In the genomic region with DNA sequence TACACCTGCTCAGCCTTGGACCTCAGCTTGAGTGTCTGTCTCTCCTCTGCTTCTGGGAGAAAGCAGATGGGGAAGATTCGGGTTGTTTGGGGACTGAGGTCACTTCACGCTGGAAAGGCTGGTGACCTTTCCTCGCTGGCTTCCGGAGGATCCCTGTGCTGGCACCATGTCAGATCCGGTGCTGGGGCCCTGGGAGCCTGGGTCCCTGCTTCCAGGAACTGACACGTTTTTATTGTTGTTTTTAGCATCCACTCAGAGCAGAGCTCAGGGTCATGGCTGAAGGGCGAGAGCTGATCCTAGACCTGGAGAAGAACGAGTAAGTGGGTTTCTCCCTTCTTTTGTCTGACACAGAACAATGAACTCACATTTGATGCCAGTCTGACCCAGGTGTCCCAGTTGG, we compare ENCODE assay signal across 8 mouse cellular contexts. TPM values are rescaled to one million over a fixed set of nuclear protein-coding genes. Genes with fewer than 3 reads are reported as not detected.
DNase-seq lines count a peak whose midpoint lies in the region; ATAC-seq and TF ChIP-seq lines count a peak whose summit lies in the region.

No protein-coding gene starts in this region.

- peaks cover 83% of the 10 kb centered on the region for H3K4me1 ChIP-seq in lung, embryonic 15.5 days
- H3K4me1 ChIP-seq in forebrain, postnatal 0 days (ENCODE audit: insufficient read depth): peaks cover 3% of the 10 kb centered on the region; the same call in 1 of the 2 replicates
- peaks cover 19% of the 10 kb centered on the region for H3K4me1 ChIP-seq in midbrain, embryonic 15.5 days

- peak overlapping the region; percentile 94 for H3K27ac ChIP-seq in lung, embryonic 15.5 days
- H3K27ac ChIP-seq in forebrain, postnatal 0 days (ENCODE audit: low read depth, low read length): peak overlapping the region; percentile 4; the same call in 1 of the 2 replicates
- peak overlapping the region; percentile 35 for H3K27ac ChIP-seq in midbrain, embryonic 15.5 days

- WGBS in lung, embryonic 15.5 days: 32% methylated on average over 8 of the region's 8 CpGs
- 61% methylated on average over 8 of the region's 8 CpGs for WGBS in forebrain, postnatal 0 days
- WGBS in midbrain, embryonic 15.5 days: 67% methylated on average over 8 of the region's 8 CpGs

- peaks cover 10% of the 10 kb centered on the region; the same call in 1 of the 2 replicates for H3K36me3 ChIP-seq in lung, embryonic 15.5 days
- peaks cover 19% of the 10 kb centered on the region; the same call in 1 of the 2 replicates for H3K36me3 ChIP-seq in forebrain, postnatal 0 days (ENCODE audit: insufficient read depth)
- H3K36me3 ChIP-seq in midbrain, embryonic 15.5 days (replicated peaks): 0 out of 2 replicates have a peak, but pooled peaks cover 3% of the 10 kb centered on the region

- no peak for TF ChIP-seq CTCF in forebrain, postnatal 0 days (IDR thresholded peaks at IDR 0.05; ENCODE audit: low read depth)

- DNase-seq in lung, adult 18-20 months: no peak
- DNase-seq in forebrain, postnatal 0 days: no peak
- peak; percentile 42 to 49 for DNase-seq in kidney, adult 8-10 months
- DNase-seq in left cerebral cortex, adult 9 months (ENCODE audit: low spot score in 2 of 2): no peak
- DNase-seq in Muller cell, postnatal 12 days (ENCODE audit: inconsistent ontology term): no peak
- no peak for DNase-seq in cerebellum, adult 9-10 months

- H3K4me3 ChIP-seq in lung, embryonic 15.5 days: no peak overlapping the region
- H3K4me3 ChIP-seq in forebrain, postnatal 0 days (ENCODE audit: low read depth, low read length): no peak overlapping the region
- H3K4me3 ChIP-seq in midbrain, embryonic 15.5 days: no peak overlapping the region

- peak overlapping the region; percentile 26; the same call in 1 of the 2 replicates for H3K4me2 ChIP-seq in lung, embryonic 15.5 days
- H3K4me2 ChIP-seq in forebrain, postnatal 0 days (ENCODE audit: low read depth): no peak overlapping the region
- no peak overlapping the region for H3K4me2 ChIP-seq in midbrain, embryonic 15.5 days

- ATAC-seq in lung, embryonic 15.5 days (ENCODE audit: borderline replicate concordance, extremely low read depth, low FRiP score, low TSS enrichment): no peak
- ATAC-seq in forebrain, postnatal 0 days: no peak
- ATAC-seq in midbrain, embryonic 15.5 days (replicated peaks): peak; percentile 19; the same call in 1 of the 2 replicates

- H3K9me3 ChIP-seq in lung, embryonic 15.5 days: no peaks in the 10 kb centered on the region
- no peaks in the 10 kb centered on the region for H3K9me3 ChIP-seq in forebrain, postnatal 0 days (ENCODE audit: low read length)
- H3K9me3 ChIP-seq in midbrain, embryonic 15.5 days: no peaks in the 10 kb centered on the region

- H3K27me3 ChIP-seq in lung, embryonic 15.5 days: no peaks in the 10 kb centered on the region
- H3K27me3 ChIP-seq in forebrain, postnatal 0 days (ENCODE audit: insufficient read depth, low read length): no peaks in the 10 kb centered on the region
- H3K27me3 ChIP-seq in midbrain, embryonic 15.5 days (replicated peaks): no peaks in the 10 kb centered on the region

- no peak overlapping the region for H3K9ac ChIP-seq in lung, embryonic 15.5 days
- H3K9ac ChIP-seq in forebrain, postnatal 0 days: no peak overlapping the region
- no peak overlapping the region for H3K9ac ChIP-seq in midbrain, embryonic 15.5 days

RNA-seq across cellular contexts. Expression of a gene that starts 9.0 kb away (rescaled TPM):
- 22.5 and 23.4 TPM in 2 replicates for polyA plus RNA-seq in lung, embryonic 15.5 days (2015; fragmentation: Nextera tagmentation; extraction: Ambion mirVana)
- 16.2 and 19.8 TPM in 2 replicates for total RNA-seq in forebrain, postnatal 0 days (2014; rRNA removed)
- 3.5 and 5.0 TPM in 2 replicates for polyA plus RNA-seq in forebrain, postnatal 0 days (2015; fragmentation: Nextera tagmentation; extraction: Ambion mirVana)
- 11.3 and 12.2 TPM in 2 replicates for polyA plus RNA-seq in midbrain, embryonic 15.5 days (2015; fragmentation: Nextera tagmentation; extraction: Ambion mirVana)

RNA-seq across cellular contexts. Expression of a gene that starts 12.6 kb away (rescaled TPM):
- 4.5 and 4.7 TPM in 2 replicates for polyA plus RNA-seq in lung, embryonic 15.5 days (2015; fragmentation: Nextera tagmentation; extraction: Ambion mirVana)
- total RNA-seq in forebrain, postnatal 0 days (2014; rRNA removed): 9.2 and 15.1 TPM in 2 replicates
- 6.6 and 7.4 TPM in 2 replicates for polyA plus RNA-seq in forebrain, postnatal 0 days (2015; fragmentation: Nextera tagmentation; extraction: Ambion mirVana)
- polyA plus RNA-seq in midbrain, embryonic 15.5 days (2015; fragmentation: Nextera tagmentation; extraction: Ambion mirVana): 4.0 and 5.4 TPM in 2 replicates

Comparison
In these comparisons a context has a peak if more than half of its experiments do, and no peak if none do; other contexts are left out.
1. H3K27ac ChIP-seq: peak in every context shown above with its lines; median percentile 94 in lung, embryonic 15.5 days; 35 in midbrain, embryonic 15.5 days; 4 in forebrain, postnatal 0 days.
2. DNase-seq: peak in kidney, adult 8-10 months (2 of 2); none in lung, adult 18-20 months (0 of 2), forebrain, postnatal 0 days (single experiment), left cerebral cortex, adult 9 months (0 of 2), Muller cell, postnatal 12 days (single experiment) and cerebellum, adult 9-10 months (single experiment).